Mouse (Mus musculus) heart, embryonic 10.5 days (tissue): ENCODE measurements around the gene Psmb3. TPM values are rescaled to one million over a fixed set of nuclear protein-coding genes. Genes with fewer than 3 reads are reported as not detected.
"Not testable (repeated sequence)": the region's sequence is repeated elsewhere in the genome, so short reads cannot be mapped to it uniquely, and the experiment has no call there.

ENCODE experiments used
- DNase-seq: peaks from one replicate; pipeline ENCODE4 v3.0.0-alpha.2; 2017; ENCODE audit warnings: low spot score
- H3K27ac ChIP-seq: fragments of 300-500 bp; sonication (generic); 2 replicates; pipeline ENCODE4 v1.5.1; 2016; ENCODE audit warnings: mild to moderate bottlenecking
- H3K27me3 ChIP-seq: fragments of 300-500 bp; sonication (generic); 2 replicates; pipeline ENCODE4 v1.6.1; 2016; ENCODE audit warnings: mild to moderate bottlenecking; ENCODE audit not compliant: poor library complexity, insufficient read depth, severe bottlenecking
- H3K36me3 ChIP-seq: fragments of 300-500 bp; sonication (generic); 2 replicates; pipeline ENCODE4 v1.6.1; 2016; ENCODE audit warnings: mild to moderate bottlenecking, moderate library complexity
- H3K4me1 ChIP-seq: fragments of 300-500 bp; sonication (generic); 2 replicates; pipeline ENCODE4 v1.6.1; 2016; ENCODE audit warnings: mild to moderate bottlenecking
- H3K4me3 ChIP-seq: fragments of 300-500 bp; sonication (generic); 2 replicates; pipeline ENCODE4 v1.5.1; 2016; ENCODE audit warnings: mild to moderate bottlenecking, moderate library complexity
- H3K9me3 ChIP-seq: fragments of 300-500 bp; sonication (generic); 2 replicates; pipeline ENCODE4 v1.6.1; 2016; ENCODE audit warnings: mild to moderate bottlenecking, moderate library complexity
- WGBS: fragments of 180-500 bp; shearing (Covaris S2); methylation state at CpG from one replicate; pipeline ENCODE4 v1.1.7; 2016; 5-methylcytosine and 5-hydroxymethylcytosine counted together
- polyA plus RNA-seq: library from polyadenylated mRNA; unstranded; fragments of >200 nt; fragmentation: Nextera tagmentation; extraction: Ambion mirVana; gene quantifications from 2 replicates; pipeline ENCODE4 v1.2.1, GENCODE M21; 2016

The Psmb3 gene
- polyA plus RNA-seq, 1 experiment from 2014 or later, result 557 TPM

- Histone ChIP-seq H3K4me1 (peaks cover 53% of the 10 kb centered on the region), H3K27ac (peak overlapping the region; percentile 98), H3K36me3 (peaks cover 13% of the 10 kb centered on the region), H3K27me3 (no peaks in the 10 kb centered on the region), H3K4me3 (peak overlapping the region; percentile 81), H3K9me3 (no peaks in the 10 kb centered on the region)
- peak; percentile 85 for DNase-seq
- 18% methylated on average over 30 of the region's 30 CpGs for WGBS
Measured at GRCm38 (mm10) chr11:97700746-97701580, 2.2 kb upstream of the Psmb3 start.

DNA sequence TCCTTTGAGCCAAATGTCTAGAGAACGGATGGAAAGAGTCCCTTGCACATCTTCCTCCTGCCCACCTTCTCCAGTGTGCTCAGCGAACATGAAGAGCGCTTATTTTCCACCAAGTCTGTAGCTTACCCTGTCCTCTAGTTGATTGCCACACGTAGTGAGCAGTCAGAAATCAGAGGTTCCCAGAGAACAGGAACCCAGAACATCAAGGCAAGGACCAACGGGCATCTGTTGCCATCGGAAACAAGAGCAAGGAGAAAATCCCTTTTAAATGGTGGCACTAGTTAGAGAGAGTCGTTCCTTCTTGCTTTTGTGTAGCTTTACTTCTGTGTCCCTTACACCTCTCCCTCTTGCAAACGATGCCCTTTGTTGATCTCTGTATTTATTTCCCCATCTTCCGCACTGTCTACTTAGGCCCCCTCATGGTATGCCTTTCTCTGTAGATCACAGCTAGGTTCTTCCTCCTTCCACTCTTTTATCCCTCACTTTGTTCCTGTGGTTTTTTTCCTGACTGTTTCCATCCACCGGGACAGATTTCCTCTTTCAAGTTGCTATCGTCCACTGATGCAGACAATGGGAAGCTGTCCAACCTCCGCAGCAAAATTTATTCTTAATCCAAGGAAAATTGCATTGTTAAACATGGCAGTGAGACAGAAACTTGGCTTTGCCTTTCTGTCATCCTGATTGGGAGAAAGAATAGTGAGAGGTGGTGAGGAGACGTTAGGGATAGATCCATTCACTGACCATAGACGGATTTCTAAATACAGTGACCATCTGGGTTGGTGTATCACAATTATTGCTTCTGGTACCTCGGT is 1.4 kb upstream of the Psmb3 start:
- peak overlapping the region; percentile 96 for H3K4me3 ChIP-seq
- no peak for DNase-seq
- 50% methylated on average over 15 of the region's 15 CpGs for WGBS
- H3K27ac ChIP-seq, result no peak overlapping the region; the same call in 1 of the 2 replicates
- no peaks in the 10 kb centered on the region for H3K9me3 ChIP-seq
- peaks cover 45% of the 10 kb centered on the region for H3K4me1 ChIP-seq
- H3K36me3 ChIP-seq, result peaks cover 21% of the 10 kb centered on the region
- H3K27me3 ChIP-seq, result no peaks in the 10 kb centered on the region

DNA sequence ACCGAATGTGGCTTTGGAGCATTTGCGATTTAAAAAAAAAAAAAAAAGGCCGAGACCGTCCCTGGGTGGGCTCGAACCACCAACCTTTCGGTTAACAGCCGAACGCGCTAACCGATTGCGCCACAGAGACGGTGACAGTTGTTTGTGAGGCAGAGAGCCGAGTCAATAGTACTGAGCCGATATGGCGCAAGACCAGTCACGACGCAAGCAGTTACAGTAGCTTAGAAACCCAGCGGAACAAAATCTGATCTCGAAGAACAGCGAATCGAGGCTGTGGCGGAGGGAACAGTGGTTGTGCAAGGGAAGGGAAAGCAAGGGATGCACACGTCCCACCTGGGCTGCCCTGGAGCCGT is 830 bp upstream of the Psmb3 start:
- Histone ChIP-seq H3K36me3 (peaks cover 27% of the 10 kb centered on the region), H3K4me1 (peaks cover 41% of the 10 kb centered on the region), H3K27ac (peak overlapping the region; percentile 66), H3K27me3 (no peaks in the 10 kb centered on the region), H3K9me3 (no peaks in the 10 kb centered on the region), H3K4me3 (peak overlapping the region; percentile 96)
- WGBS, result under 1% methylated on average over 24 of the region's 24 CpGs
- DNase-seq, result peak; percentile 93

DNA sequence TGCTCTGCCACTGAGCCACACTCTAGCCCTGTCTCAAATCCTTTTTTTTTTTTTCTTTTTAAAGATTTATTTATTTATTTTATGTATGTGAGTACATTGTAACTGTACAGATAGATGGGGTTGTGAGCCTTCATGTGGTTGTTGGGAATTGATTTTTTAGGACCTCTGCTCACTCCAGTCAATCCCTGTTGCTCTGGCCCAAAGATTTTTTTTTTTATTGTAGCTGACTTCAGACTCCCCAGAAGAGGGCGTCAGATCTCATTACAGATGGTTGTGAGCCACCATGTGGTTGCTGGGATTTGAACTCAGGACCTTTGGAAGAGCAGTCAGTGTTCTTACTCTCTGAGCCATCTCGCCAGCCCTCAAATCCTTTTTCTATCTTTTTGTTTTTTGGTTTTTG is 6.9 kb downstream of the Psmb3 start:
- 82% methylated on average over 2 of the region's 2 CpGs for WGBS
- H3K27ac ChIP-seq, DNase-seq, H3K27me3 ChIP-seq, H3K4me1 ChIP-seq, H3K4me3 ChIP-seq, H3K9me3 ChIP-seq: not testable (repeated sequence)
- peaks cover 85% of the 10 kb centered on the region for H3K36me3 ChIP-seq

- Histone ChIP-seq H3K36me3 (peaks cover 80% of the 10 kb centered on the region), H3K9me3 (no peaks in the 10 kb centered on the region), H3K27ac (no peak overlapping the region), H3K4me1 (peaks cover 11% of the 10 kb centered on the region), H3K27me3 (no peaks in the 10 kb centered on the region), H3K4me3 (no peak overlapping the region)
- no peak for DNase-seq
- 82% methylated on average over 13 of the region's 13 CpGs for WGBS
Measured at GRCm38 (mm10) chr11:97711200-97711900, 8.2 kb downstream of the Psmb3 start.

DNA sequence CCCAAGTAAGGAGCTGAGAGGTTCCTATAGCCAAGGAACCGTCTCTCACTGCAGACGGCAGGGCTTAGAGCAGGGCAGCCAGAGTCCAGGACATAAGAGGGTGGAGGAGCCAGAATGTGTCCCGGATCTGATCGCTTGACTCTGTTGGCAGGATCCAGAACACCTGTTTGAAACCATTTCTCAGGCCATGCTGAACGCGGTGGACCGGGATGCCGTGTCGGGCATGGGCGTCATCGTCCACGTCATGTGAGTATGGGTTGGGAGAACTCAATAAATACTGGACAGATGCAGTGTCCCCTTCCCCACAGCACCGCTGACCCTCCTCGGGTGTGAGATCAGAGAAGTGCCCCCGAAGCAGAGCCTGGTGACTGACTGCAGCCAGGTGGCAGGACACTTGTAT is 9.1 kb downstream of the Psmb3 start:
- Histone ChIP-seq H3K4me1 (peaks cover 12% of the 10 kb centered on the region), H3K9me3 (no peaks in the 10 kb centered on the region), H3K36me3 (peaks cover 75% of the 10 kb centered on the region), H3K27me3 (no peaks in the 10 kb centered on the region), H3K27ac (no peak overlapping the region), H3K4me3 (no peak overlapping the region)
- no peak for DNase-seq
- WGBS, result 92% methylated on average over 15 of the region's 15 CpGs

DNA sequence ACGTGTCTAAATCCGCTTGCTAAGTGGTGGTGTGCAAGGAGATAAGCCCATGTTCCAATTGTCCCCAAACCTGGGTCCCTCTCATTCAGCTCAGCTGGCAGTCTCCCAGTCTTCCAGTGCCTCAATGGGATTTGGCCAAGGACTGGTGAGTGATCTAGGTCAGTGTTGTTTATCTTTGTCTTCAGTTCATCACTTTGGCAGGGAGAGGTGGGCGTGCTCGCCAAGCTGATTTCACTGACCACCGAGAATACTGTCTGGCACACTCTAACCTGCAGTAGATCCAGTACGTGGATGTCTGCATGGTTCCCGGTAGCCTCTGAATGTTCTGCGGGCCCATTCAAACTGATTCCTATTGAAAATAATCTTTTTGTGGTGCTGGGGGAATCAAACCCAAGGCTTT is 10.7 kb downstream of the Psmb3 start:
- no peak for DNase-seq
- Histone ChIP-seq H3K27ac (no peak overlapping the region), H3K27me3 (no peaks in the 10 kb centered on the region), H3K4me1 (peaks cover 20% of the 10 kb centered on the region), H3K9me3 (no peaks in the 10 kb centered on the region), H3K4me3 (no peak overlapping the region), H3K36me3 (peaks cover 74% of the 10 kb centered on the region)
- 82% methylated on average over 8 of the region's 8 CpGs for WGBS

GRCm38 (mm10) chr11:97714356-97714755 is 11.2 kb downstream of the Psmb3 start:
- Histone ChIP-seq H3K9me3 (no peaks in the 10 kb centered on the region), H3K27me3 (no peaks in the 10 kb centered on the region), H3K36me3 (peaks cover 74% of the 10 kb centered on the region), H3K4me3 (no peak overlapping the region), H3K4me1 (peaks cover 24% of the 10 kb centered on the region), H3K27ac (no peak overlapping the region)
- WGBS, result 97% methylated on average over 3 of the region's 3 CpGs
- DNase-seq, result no peak

- Histone ChIP-seq H3K27me3 (no peaks in the 10 kb centered on the region), H3K27ac (no peak overlapping the region), H3K9me3 (no peaks in the 10 kb centered on the region), H3K36me3 (peaks cover 80% of the 10 kb centered on the region), H3K4me3 (no peak overlapping the region), H3K4me1 (peaks cover 25% of the 10 kb centered on the region)
- no peak for DNase-seq
- WGBS, result 88% methylated on average over 14 of the region's 14 CpGs
Measured at GRCm38 (mm10) chr11:97714784-97715760, 11.9 kb downstream of the Psmb3 start.

GRCm38 (mm10) chr11:97716021-97716420 is 12.8 kb downstream of the Psmb3 start:
- no peak overlapping the region for H3K27ac ChIP-seq
- no peaks in the 10 kb centered on the region for H3K27me3 ChIP-seq
- H3K36me3 ChIP-seq, result peaks cover 86% of the 10 kb centered on the region
- DNase-seq, result no peak
- H3K4me1 ChIP-seq, result peaks cover 25% of the 10 kb centered on the region
- WGBS, result 70% methylated on average over 8 of the region's 8 CpGs
- H3K4me3 ChIP-seq, result no peak overlapping the region
- H3K9me3 ChIP-seq, result no peaks in the 10 kb centered on the region

DNA sequence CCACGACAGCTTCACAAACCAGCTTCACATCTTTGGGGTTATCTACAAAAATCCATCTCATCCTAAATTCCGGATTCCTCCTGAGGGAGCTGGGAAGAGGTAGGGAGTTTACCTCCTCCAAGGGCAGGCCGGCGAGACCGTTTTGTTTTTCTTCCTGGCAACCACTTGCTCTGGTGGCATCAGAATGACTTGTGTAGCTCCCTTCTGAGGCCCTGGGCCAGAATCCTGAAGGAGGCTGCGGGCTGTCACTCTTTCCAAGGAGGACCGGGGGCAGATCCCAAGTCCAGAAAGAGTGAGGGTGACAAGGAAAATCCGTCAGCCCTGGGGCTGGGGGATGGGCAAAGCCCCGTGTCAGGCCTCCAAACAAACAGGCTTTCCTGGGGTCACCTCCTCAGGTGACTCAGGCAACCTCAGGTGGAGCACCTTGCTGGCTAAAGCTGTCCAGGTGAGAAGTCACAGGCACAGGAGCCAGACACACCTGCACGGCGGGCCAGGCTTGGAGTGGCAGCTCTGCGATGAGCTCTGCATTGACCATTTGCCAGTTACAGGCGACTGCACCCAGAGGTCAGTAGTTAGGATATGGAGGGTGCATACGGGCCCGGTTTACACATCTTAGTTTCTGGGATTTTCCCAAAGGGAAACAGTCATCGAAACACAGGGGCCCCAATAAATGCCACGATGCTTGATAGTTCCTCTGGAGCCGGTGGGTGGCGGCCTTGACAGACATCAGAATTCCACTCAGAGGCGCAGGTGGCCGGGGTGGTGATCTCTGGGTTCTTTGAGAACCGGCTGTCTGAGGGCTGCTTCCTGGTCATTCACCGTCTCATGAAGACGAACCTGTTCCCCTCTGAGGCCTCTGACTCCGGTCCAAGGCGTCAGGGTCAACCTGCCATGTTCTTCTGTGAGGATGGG is 14.4 kb downstream of the Psmb3 start:
- Histone ChIP-seq H3K36me3 (peaks cover 86% of the 10 kb centered on the region), H3K27me3 (no peaks in the 10 kb centered on the region), H3K4me1 (peaks cover 25% of the 10 kb centered on the region), H3K4me3 (no peak overlapping the region), H3K27ac (peak overlapping the region; percentile 18; the same call in 1 of the 2 replicates), H3K9me3 (no peaks in the 10 kb centered on the region)
- no peak for DNase-seq
- WGBS, result 82% methylated on average over 26 of the region's 26 CpGs
